In the genomic region with DNA sequence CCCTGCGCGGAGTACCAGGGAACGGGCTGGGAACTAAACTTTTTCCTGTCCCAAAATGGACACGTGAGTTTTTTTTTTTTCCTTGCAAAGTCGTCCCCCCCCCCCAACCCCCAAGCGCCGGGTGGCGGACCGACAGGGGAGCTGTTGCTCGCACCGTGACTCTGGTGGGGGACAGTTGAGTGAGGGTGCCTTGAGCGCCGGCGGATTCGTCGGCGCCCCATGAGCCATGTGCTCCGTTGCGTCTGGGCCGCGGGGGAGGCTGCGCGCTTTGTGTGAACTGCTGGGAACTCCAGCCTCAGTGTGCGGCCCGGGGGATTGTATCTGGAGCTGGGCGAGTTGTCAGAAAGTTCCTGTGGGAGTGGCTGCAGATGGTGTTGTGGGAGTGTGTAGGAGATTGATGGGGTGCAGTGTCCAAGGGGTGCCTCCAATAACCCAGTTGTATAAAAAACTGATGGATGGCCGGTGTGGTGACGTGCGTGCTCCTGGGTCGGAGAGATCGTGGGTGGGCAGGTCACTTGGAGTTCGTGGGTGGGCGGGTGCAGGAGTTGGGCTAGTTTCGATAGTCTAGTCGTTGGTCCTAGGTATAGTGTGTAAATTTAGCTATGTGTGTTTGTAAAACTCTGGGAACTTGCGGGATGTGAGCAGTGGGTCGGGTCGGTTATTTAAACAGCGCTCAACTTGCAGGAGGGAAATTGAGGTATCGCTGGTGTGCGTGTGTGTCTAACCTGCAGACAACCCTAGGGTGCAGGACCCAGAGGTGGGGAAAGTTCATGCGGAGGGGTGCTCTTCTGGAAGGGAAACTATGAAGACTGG, we compare ENCODE assay signal across 8 mouse cellular contexts. TPM values are rescaled to one million over a fixed set of nuclear protein-coding genes. Genes with fewer than 3 reads are reported as not detected.
A peak's percentile ranks its signal among the peaks of the same experiment; 100 is the strongest.
DNase-seq lines count a peak whose midpoint lies in the region; ATAC-seq and TF ChIP-seq lines count a peak whose summit lies in the region.

No protein-coding gene starts in this region.

- peaks cover 6 to 23% of the 10 kb centered on the region in 2 experiments; a peak in 3 of 4 replicates for H3K4me1 ChIP-seq in ES-E14 (ENCODE audit: control insufficient read depth in 2 of 2, insufficient read depth in 2 of 2, low read length in 2 of 2, poor library complexity in 1 of 2)
- H3K4me1 ChIP-seq in bone marrow macrophage, adult 2 months (ENCODE audit: control insufficient read depth, insufficient read depth, low read length): no peaks in the 10 kb centered on the region
- H3K4me1 ChIP-seq in limb, embryonic 11.5 days (ENCODE audit: control insufficient read depth, insufficient read depth, low read length): peaks cover 27% of the 10 kb centered on the region
- peaks cover 35% of the 10 kb centered on the region for H3K4me1 ChIP-seq in midbrain, embryonic 11.5 days (ENCODE audit: control insufficient read depth, insufficient read depth, low read length)

- no peak for TF ChIP-seq POLR2A in bone marrow macrophage, adult 2 months (IDR thresholded peaks at IDR 0.05; ENCODE audit: borderline replicate concordance, low read depth, low read length)

- no peak for TF ChIP-seq CTCF in bone marrow macrophage, adult 2 months (IDR thresholded peaks at IDR 0.05; ENCODE audit: low read depth, low read length)

- peaks cover 30% of the 10 kb centered on the region for H3K36me3 ChIP-seq in ES-E14 (ENCODE audit: control insufficient read depth, insufficient read depth, low read length, poor library complexity, severe bottlenecking)
- H3K36me3 ChIP-seq in limb, embryonic 11.5 days (ENCODE audit: control insufficient read depth, insufficient read depth, low read length): peaks cover 13% of the 10 kb centered on the region
- H3K36me3 ChIP-seq in midbrain, embryonic 11.5 days (ENCODE audit: control insufficient read depth, insufficient read depth, low read length): no peaks in the 10 kb centered on the region; the same call in 1 of the 2 replicates

- DNase-seq in ES-E14 (ENCODE audit: low read depth, low spot score): no peak
- peak; percentile 59 for DNase-seq in gastrocnemius, postnatal 10 days
- DNase-seq in limb, embryonic 11.5 days (ENCODE audit: low spot score): peak; percentile 80
- peak; percentile 96 for DNase-seq in midbrain, embryonic 11.5 days (ENCODE audit: low spot score, missing footprints)
- peak; percentile 24 for DNase-seq in spleen, adult 12 weeks (ENCODE audit: low spot score)
- no peak for DNase-seq in cerebellum, adult 11-12 months

- in situ Hi-C loops in ES-E14 (cut with MboI; ENCODE audit: low sequenced_read_pairs in 2 of 2, unreplicated experiment in 2 of 2): no loop called here

- under 1% methylated on average over 42 of the region's 42 CpGs for WGBS in limb, embryonic 11.5 days
- under 1% methylated on average over 41 of the region's 42 CpGs for WGBS in midbrain, embryonic 11.5 days

- H3K9ac ChIP-seq in ES-E14 (ENCODE audit: insufficient read depth, low read depth, low read length, poor library complexity, severe bottlenecking): peak overlapping the region; percentile 90
- peak overlapping the region; percentile 95 for H3K9ac ChIP-seq in limb, embryonic 11.5 days (ENCODE audit: low read length)
- H3K9ac ChIP-seq in midbrain, embryonic 11.5 days (ENCODE audit: low read length): peak overlapping the region; percentile 95

- peak overlapping the region; percentile 95; the same call in 1 of the 2 replicates for H3K27ac ChIP-seq in ES-E14 (ENCODE audit: insufficient read depth, low read depth, low read length, poor library complexity, severe bottlenecking)
- H3K27ac ChIP-seq in bone marrow macrophage, adult 2 months (ENCODE audit: insufficient read depth, low read depth, low read length): no peak overlapping the region
- H3K27ac ChIP-seq in limb, embryonic 11.5 days (replicated peaks; ENCODE audit: low read depth, low read length): peak overlapping the region; percentile 96
- peak overlapping the region; percentile 92 for H3K27ac ChIP-seq in midbrain, embryonic 11.5 days (ENCODE audit: low read depth, low read length)

- peak; percentile 32 for ATAC-seq in inflammation-experienced regulatory T-cells, adult 6 months
- no peak for ATAC-seq in limb, embryonic 11.5 days (ENCODE audit: insufficient number of reproducible peaks, low FRiP score, low TSS enrichment, low read depth)
- peak; percentile 6; the same call in 1 of the 2 replicates for ATAC-seq in midbrain, embryonic 11.5 days (ENCODE audit: low FRiP score)

- peak overlapping the region; percentile 95 for H3K4me2 ChIP-seq in limb, embryonic 11.5 days (ENCODE audit: low read depth, severe bottlenecking)
- H3K4me2 ChIP-seq in midbrain, embryonic 11.5 days: peak overlapping the region; percentile 64

- H3K4me3 ChIP-seq in ES-E14 (ENCODE audit: insufficient read depth in 1 of 2, low read depth in 1 of 2, low read length in 2 of 2, poor library complexity in 1 of 2, severe bottlenecking in 1 of 2): peak overlapping the region; percentile 93 to 98
- H3K4me3 ChIP-seq in bone marrow macrophage, adult 2 months (ENCODE audit: insufficient read depth, low read length): peak overlapping the region; percentile 56
- peak overlapping the region; percentile 98 for H3K4me3 ChIP-seq in limb, embryonic 11.5 days (ENCODE audit: low read depth, low read length)
- H3K4me3 ChIP-seq in midbrain, embryonic 11.5 days (ENCODE audit: low read depth, low read length): peak overlapping the region; percentile 86

- no peaks in the 10 kb centered on the region for H3K9me3 ChIP-seq in ES-E14 (ENCODE audit: control insufficient read depth, insufficient read depth, low read depth, low read length)
- H3K9me3 ChIP-seq in limb, embryonic 11.5 days (ENCODE audit: control insufficient read depth, low read length): no peaks in the 10 kb centered on the region
- no peaks in the 10 kb centered on the region for H3K9me3 ChIP-seq in midbrain, embryonic 11.5 days (ENCODE audit: control insufficient read depth, low read length)

- no peaks in the 10 kb centered on the region for H3K27me3 ChIP-seq in limb, embryonic 11.5 days (ENCODE audit: control insufficient read depth, insufficient read depth, low read length)
- H3K27me3 ChIP-seq in midbrain, embryonic 11.5 days (ENCODE audit: control insufficient read depth, insufficient read depth, low read length): no peaks in the 10 kb centered on the region

TF ChIP-seq in ES-E14, 5 proteins besides CTCF, POLR2A, EP300 and RAD21:
- TF ChIP-seq ZC3H11A (IDR thresholded peaks at IDR 0.05; ENCODE audit: borderline replicate concordance, low read depth, low read length) (no peak), HCFC1 (IDR thresholded peaks at IDR 0.05; ENCODE audit: borderline replicate concordance, insufficient read depth, low read length) (no peak), CHD2 (IDR thresholded peaks at IDR 0.05; ENCODE audit: low read depth, low read length) (no peak), ZNF384 (IDR thresholded peaks at IDR 0.05; ENCODE audit: low read depth, low read length) (peak; percentile 21; the same call in 1 of the 2 replicates), MAFK (IDR thresholded peaks at IDR 0.05; ENCODE audit: insufficient read depth, low read depth, low read length) (no peak)

RNA-seq across cellular contexts. Expression of a gene that starts 1.4 kb away (rescaled TPM):
- 32.2 and 35.5 TPM in 2 replicates for total RNA-seq in ES-E14 (2012; rRNA removed)
- not detected in 2 replicates for polyA plus RNA-seq in bone marrow macrophage, adult 2 months (2012; ENCODE audit: insufficient read depth, insufficient read length, missing spikeins)
- 1 to 10 TPM; 5.4 to 8.4 TPM for total RNA-seq in gastrocnemius, postnatal 10 days (2021)
- polyA plus RNA-seq in inflammation-experienced regulatory T-cells, adult 6 months (2017; shearing (Covaris generic)): 1 to 10 TPM; 3.1 to 9.7 (median 4.6) TPM
- polyA plus RNA-seq in limb, embryonic 11.5 days (2014; fragmentation: Nextera tagmentation; extraction: Ambion mirVana): 99.5 and 100.0 TPM in 2 replicates
- 81.2 and 88.6 TPM in 2 replicates for polyA plus RNA-seq in midbrain, embryonic 11.5 days (2014; fragmentation: Nextera tagmentation; extraction: Ambion mirVana)

RNA-seq across cellular contexts. Expression of a gene that starts 16.5 kb away (rescaled TPM):
- 0.89 and 1.2 TPM in 2 replicates for total RNA-seq in ES-E14 (2012; rRNA removed)
- polyA plus RNA-seq in bone marrow macrophage, adult 2 months (2012; ENCODE audit: insufficient read depth, insufficient read length, missing spikeins): 6.4 and 7.1 TPM in 2 replicates
- total RNA-seq in gastrocnemius, postnatal 10 days (2021): 1 to 10 TPM in 1 of 2 experiments, under 1 TPM in 1; 0.54 to 1.6 TPM
- polyA plus RNA-seq in inflammation-experienced regulatory T-cells, adult 6 months (2017; shearing (Covaris generic)): 10 to 100 TPM; 13.4 to 30.1 (median 27.0) TPM
- polyA plus RNA-seq in limb, embryonic 11.5 days (2014; fragmentation: Nextera tagmentation; extraction: Ambion mirVana): 6.3 and 8.0 TPM in 2 replicates
- polyA plus RNA-seq in midbrain, embryonic 11.5 days (2014; fragmentation: Nextera tagmentation; extraction: Ambion mirVana): 4.7 TPM in 2 replicates

RNA-seq across cellular contexts. Expression of a gene that starts 21.7 kb away (rescaled TPM):
- 216 and 219 TPM in 2 replicates for total RNA-seq in ES-E14 (2012; rRNA removed)
- 162 and 175 TPM in 2 replicates for polyA plus RNA-seq in bone marrow macrophage, adult 2 months (2012; ENCODE audit: insufficient read depth, insufficient read length, missing spikeins)
- total RNA-seq in gastrocnemius, postnatal 10 days (2021): 10 to 100 TPM; 75.3 to 79.5 TPM
- polyA plus RNA-seq in inflammation-experienced regulatory T-cells, adult 6 months (2017; shearing (Covaris generic)): 1 to 10 TPM; 3.3 to 4.6 (median 3.3) TPM
- polyA plus RNA-seq in limb, embryonic 11.5 days (2014; fragmentation: Nextera tagmentation; extraction: Ambion mirVana): 190 and 202 TPM in 2 replicates
- 196 and 205 TPM in 2 replicates for polyA plus RNA-seq in midbrain, embryonic 11.5 days (2014; fragmentation: Nextera tagmentation; extraction: Ambion mirVana)

RNA-seq across cellular contexts. Expression of a gene that starts 45.8 kb away (rescaled TPM):
- 5.2 and 5.3 TPM in 2 replicates for total RNA-seq in ES-E14 (2012; rRNA removed)
- polyA plus RNA-seq in bone marrow macrophage, adult 2 months (2012; ENCODE audit: insufficient read depth, insufficient read length, missing spikeins): not detected in 2 replicates
- total RNA-seq in gastrocnemius, postnatal 10 days (2021): not detected
- polyA plus RNA-seq in inflammation-experienced regulatory T-cells, adult 6 months (2017; shearing (Covaris generic)): 10 to 100 TPM; 55.1 to 91.5 (median 58.8) TPM
- polyA plus RNA-seq in limb, embryonic 11.5 days (2014; fragmentation: Nextera tagmentation; extraction: Ambion mirVana): 0.51 and 0.52 TPM in 2 replicates
- 0.36 and 0.56 TPM in 2 replicates for polyA plus RNA-seq in midbrain, embryonic 11.5 days (2014; fragmentation: Nextera tagmentation; extraction: Ambion mirVana)

Comparison
In these comparisons a context has a peak if more than half of its experiments do, and no peak if none do; other contexts are left out.
1. DNase-seq: peak in gastrocnemius, postnatal 10 days (single experiment), limb, embryonic 11.5 days (single experiment), midbrain, embryonic 11.5 days (single experiment) and spleen, adult 12 weeks (single experiment); none in ES-E14 (single experiment) and cerebellum, adult 11-12 months (single experiment).
2. RNA of a gene that starts 21.7 kb away (polyA plus RNA-seq): 190 to 202 TPM in limb, embryonic 11.5 days, 196 to 205 TPM in midbrain, embryonic 11.5 days and 162 to 175 TPM in bone marrow macrophage, adult 2 months; 3.3 to 4.6 TPM in inflammation-experienced regulatory T-cells, adult 6 months; every median in the first group is over 10 times any median in the second.
3. Peak in every context shown above with its lines, with median percentiles within 50 percentile points of each other: H3K4me3 ChIP-seq and H3K9ac ChIP-seq.